Mouse (Mus musculus): ENCODE measurements around the gene Scd4.

DNA sequence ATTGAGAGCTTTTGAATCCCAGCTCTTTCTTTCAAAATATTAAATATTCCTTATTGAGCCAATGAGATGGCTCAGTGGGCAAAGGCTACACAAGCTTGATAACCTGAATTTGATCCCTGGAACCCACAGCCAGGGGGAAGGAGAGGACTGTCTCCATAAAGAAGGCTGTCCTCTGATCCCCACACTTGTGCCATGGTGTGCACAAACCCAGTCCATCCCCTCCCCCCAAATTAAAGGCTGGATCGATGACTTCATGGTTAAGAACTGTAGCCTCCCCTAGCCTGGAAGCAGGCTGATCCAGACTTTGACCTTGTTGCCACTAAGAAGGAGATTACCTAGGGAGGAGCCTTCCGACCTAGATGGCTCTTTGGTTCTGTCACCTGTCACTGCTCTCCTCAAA lies 11.3 kb upstream of the Scd4 start:
- TF ChIP-seq CTCF (IDR thresholded peaks at IDR 0.05; ENCODE audit: low read depth) (no peak), EP300 (optimal IDR thresholded peaks at IDR 0.05) (no peak)
